9 mouse cellular contexts compared by ENCODE assay signal in genomic region chr10:52742671-52743379, GRCm38 (mm10). TPM values are rescaled to one million over a fixed set of nuclear protein-coding genes. Genes with fewer than 3 reads are reported as not detected.
DNase-seq lines count a peak whose midpoint lies in the region; ATAC-seq lines count a peak whose summit lies in the region.
"Had no signal": no experiment of that assay in that cellular context is flagged by ENCODE, and none has a peak within 500 bp of the region (broad histone marks: within the 10 kb centered on the region; RNA-seq: fewer than 3 reads in every experiment).

No protein-coding gene starts in this region.

- H3K27me3 ChIP-seq in embryonic facial prominence, embryonic 12.5 days = no peaks in the 10 kb centered on the region
- H3K27me3 ChIP-seq in kidney, embryonic 15.5 days = no peaks in the 10 kb centered on the region
- H3K27me3 ChIP-seq in midbrain, embryonic 14.5 days (ENCODE audit: control insufficient read depth, insufficient read depth, low read length) = no peaks in the 10 kb centered on the region
- H3K27me3 ChIP-seq: liver, embryonic 13.5 days had no signal

- ATAC-seq in embryonic facial prominence, embryonic 12.5 days (ENCODE audit: insufficient number of reproducible peaks, insufficient read depth, low FRiP score, low TSS enrichment) = peak; percentile 98
- peak; percentile 95 for ATAC-seq in kidney, embryonic 15.5 days (replicated peaks; ENCODE audit: low FRiP score)
- peak; percentile 96 for ATAC-seq in midbrain, embryonic 14.5 days (ENCODE audit: low FRiP score, low TSS enrichment)

- DNase-seq in right cerebral cortex, postnatal 14 days = peak; percentile 32
- DNase-seq in right cerebral cortex, postnatal 25 days = no peak
- DNase-seq in midbrain, embryonic 14.5 days = peak; percentile 89
- no peak for DNase-seq in ovary, postnatal 14 days (ENCODE audit: low spot score)
- no peak for DNase-seq in urinary bladder, postnatal 14 days (ENCODE audit: low spot score)
- DNase-seq in ovary, postnatal 36 days (ENCODE audit: low spot score) = no peak
- DNase-seq: liver, embryonic 13.5 days had no signal

- no peaks in the 10 kb centered on the region for H3K36me3 ChIP-seq in embryonic facial prominence, embryonic 12.5 days
- H3K36me3 ChIP-seq in kidney, embryonic 15.5 days = no peaks in the 10 kb centered on the region
- no peaks in the 10 kb centered on the region for H3K36me3 ChIP-seq in midbrain, embryonic 14.5 days (ENCODE audit: control insufficient read depth, insufficient read depth, low read length)
- H3K36me3 ChIP-seq: liver, embryonic 13.5 days had no signal

- H3K4me1 ChIP-seq in embryonic facial prominence, embryonic 12.5 days = 0 out of 2 replicates have a peak, but pooled peaks cover 6% of the 10 kb centered on the region
- H3K4me1 ChIP-seq in kidney, embryonic 15.5 days = peaks cover 5% of the 10 kb centered on the region; the same call in 1 of the 2 replicates
- peaks cover 13% of the 10 kb centered on the region for H3K4me1 ChIP-seq in midbrain, embryonic 14.5 days (ENCODE audit: control insufficient read depth, insufficient read depth, low read length)
- H3K4me1 ChIP-seq: liver, embryonic 13.5 days had no signal

- no peak overlapping the region for H3K4me3 ChIP-seq in embryonic facial prominence, embryonic 12.5 days
- no peak overlapping the region for H3K4me3 ChIP-seq in kidney, embryonic 15.5 days (replicated peaks)
- H3K4me3 ChIP-seq in midbrain, embryonic 14.5 days (replicated peaks; ENCODE audit: low read depth, low read length) = peak overlapping the region; percentile 10; the same call in 1 of the 2 replicates
- H3K4me3 ChIP-seq: liver, embryonic 13.5 days had no signal

- no peaks in the 10 kb centered on the region for H3K9me3 ChIP-seq in embryonic facial prominence, embryonic 12.5 days
- H3K9me3 ChIP-seq in kidney, embryonic 15.5 days (replicated peaks) = no peaks in the 10 kb centered on the region
- no peaks in the 10 kb centered on the region for H3K9me3 ChIP-seq in midbrain, embryonic 14.5 days (ENCODE audit: control insufficient read depth, low read length)
- H3K9me3 ChIP-seq: liver, embryonic 13.5 days had no signal

- H3K4me2 ChIP-seq in embryonic facial prominence, embryonic 12.5 days (replicated peaks) = 0 out of 2 replicates have a peak overlapping the region, but pooled peaks have one; percentile 13
- H3K4me2 ChIP-seq in kidney, embryonic 15.5 days = peak overlapping the region; percentile 23; the same call in 1 of the 2 replicates
- H3K4me2 ChIP-seq in midbrain, embryonic 14.5 days (ENCODE audit: low read length) = peak overlapping the region; percentile 43
- H3K4me2 ChIP-seq: liver, embryonic 13.5 days had no signal

- H3K9ac ChIP-seq in embryonic facial prominence, embryonic 12.5 days = no peak overlapping the region
- no peak overlapping the region for H3K9ac ChIP-seq in kidney, embryonic 15.5 days
- H3K9ac ChIP-seq in midbrain, embryonic 14.5 days (replicated peaks; ENCODE audit: low read length) = no peak overlapping the region
- H3K9ac ChIP-seq: liver, embryonic 13.5 days had no signal

- no peak overlapping the region for H3K27ac ChIP-seq in embryonic facial prominence, embryonic 12.5 days
- peak overlapping the region; percentile 37; the same call in 1 of the 2 replicates for H3K27ac ChIP-seq in kidney, embryonic 15.5 days
- H3K27ac ChIP-seq in midbrain, embryonic 14.5 days (replicated peaks; ENCODE audit: low read depth, low read length) = peak overlapping the region; percentile 62
- H3K27ac ChIP-seq: liver, embryonic 13.5 days had no signal

- WGBS in embryonic facial prominence, embryonic 12.5 days = 6% methylated on average over 10 of the region's 10 CpGs
- WGBS in kidney, embryonic 15.5 days = 18% methylated on average over 10 of the region's 10 CpGs
- WGBS in midbrain, embryonic 14.5 days = 2% methylated on average over 10 of the region's 10 CpGs

RNA-seq across cellular contexts. Expression of gene Slc35f1, which starts 52.5 kb away (rescaled TPM):
- 4.4 and 4.6 TPM in 2 replicates for polyA plus RNA-seq in embryonic facial prominence, embryonic 12.5 days (2016; fragmentation: Nextera tagmentation; extraction: Ambion mirVana)
- 3.2 and 4.1 TPM in 2 replicates for polyA plus RNA-seq in kidney, embryonic 15.5 days (2015; fragmentation: Nextera tagmentation; extraction: Ambion mirVana)
- polyA plus RNA-seq in midbrain, embryonic 14.5 days (2014; fragmentation: Nextera tagmentation; extraction: Ambion mirVana) = 35.6 and 43.0 TPM in 2 replicates

Comparison
In these comparisons a context has a peak if more than half of its experiments do, and no peak if none do; other contexts are left out.
1. DNase-seq: peak in right cerebral cortex, postnatal 14 days (single experiment) and midbrain, embryonic 14.5 days (single experiment); none in right cerebral cortex, postnatal 25 days (single experiment), ovary, postnatal 14 days (single experiment), urinary bladder, postnatal 14 days (single experiment) and ovary, postnatal 36 days (single experiment).
2. Peak in every context shown above with its lines, with median percentiles within 50 percentile points of each other: ATAC-seq and H3K4me2 ChIP-seq.